Mouse (Mus musculus) lung, postnatal 10 days (tissue): ENCODE results near the gene Usp28.
A peak's percentile ranks its signal among the peaks of the same experiment; 100 is the strongest.
"Not testable (repeated sequence)": the region's sequence is repeated elsewhere in the genome, so short reads cannot be mapped to it uniquely, and the experiment has no call there.

Source experiments
- DNase-seq: peaks from one replicate; pipeline ENCODE4 v3.0.0; 2021

Gene Usp28

DNA sequence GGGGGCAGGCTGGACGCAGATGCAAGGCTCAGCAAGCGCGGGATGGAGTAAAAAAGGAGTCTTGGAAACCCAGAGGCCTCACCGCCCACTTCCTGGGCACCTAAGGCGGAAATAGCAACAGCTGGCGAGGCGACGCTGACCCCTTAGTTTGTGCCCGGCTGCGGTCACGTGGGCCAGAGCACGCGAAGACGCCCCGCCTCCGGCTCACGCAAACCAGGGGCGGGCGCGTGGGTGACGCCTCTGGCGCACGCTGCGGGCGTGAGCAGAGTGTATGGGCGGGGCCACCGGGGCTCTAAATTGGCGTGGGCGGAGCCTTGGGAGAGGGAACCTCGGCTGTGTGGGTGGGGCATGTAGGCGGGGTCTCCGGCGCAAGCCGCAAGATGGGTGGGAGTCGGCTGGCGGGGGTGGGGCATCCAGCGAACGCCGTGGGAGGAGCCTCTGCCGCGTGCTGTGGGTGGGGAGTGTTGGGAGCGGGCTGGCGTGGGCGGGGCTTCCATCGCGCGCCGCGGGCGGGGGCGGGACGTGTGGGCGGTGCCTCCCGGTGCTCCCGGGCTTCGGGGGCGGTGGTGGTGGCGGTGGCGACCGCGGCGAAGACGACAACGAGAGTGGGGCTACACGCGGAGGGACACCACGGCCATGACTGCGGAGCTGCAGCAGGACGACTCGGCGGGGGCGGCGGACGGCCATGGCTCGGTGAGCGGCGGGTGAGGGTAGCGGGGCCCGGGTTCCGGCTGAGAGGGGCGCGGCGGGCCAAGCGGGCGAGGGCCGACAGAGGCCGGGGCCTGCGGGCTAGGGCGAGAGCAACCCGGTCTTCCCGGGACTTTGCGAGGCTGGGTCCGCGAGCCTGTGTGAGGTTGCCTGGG lies at the start of gene Usp28:
TSS of gene Usp28 (plus strand) at position 531 of the 863 bp plus-strand sequence.
- DNase-seq: peak; percentile 100

DNA sequence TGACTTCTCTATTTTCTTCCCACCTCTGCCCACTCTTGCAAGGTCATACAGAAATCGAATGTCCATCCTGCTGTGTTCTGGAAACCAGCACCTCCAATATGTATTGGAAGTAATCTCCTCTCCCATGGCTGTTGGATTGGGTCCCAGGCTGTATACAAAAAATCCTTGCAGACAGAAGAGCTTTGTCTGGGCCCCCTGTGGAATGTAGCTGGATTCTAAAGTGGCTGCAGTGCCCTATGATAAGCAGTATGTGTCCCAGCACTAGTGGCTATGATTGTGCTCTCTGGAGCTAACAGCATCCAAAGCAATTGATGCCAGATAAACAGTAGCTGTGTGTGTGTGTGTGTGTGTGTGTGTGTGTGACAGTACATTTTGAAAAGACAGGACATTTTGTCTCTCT lies 42.8 kb upstream of the Usp28 start:
- DNase-seq: no peak

DNA sequence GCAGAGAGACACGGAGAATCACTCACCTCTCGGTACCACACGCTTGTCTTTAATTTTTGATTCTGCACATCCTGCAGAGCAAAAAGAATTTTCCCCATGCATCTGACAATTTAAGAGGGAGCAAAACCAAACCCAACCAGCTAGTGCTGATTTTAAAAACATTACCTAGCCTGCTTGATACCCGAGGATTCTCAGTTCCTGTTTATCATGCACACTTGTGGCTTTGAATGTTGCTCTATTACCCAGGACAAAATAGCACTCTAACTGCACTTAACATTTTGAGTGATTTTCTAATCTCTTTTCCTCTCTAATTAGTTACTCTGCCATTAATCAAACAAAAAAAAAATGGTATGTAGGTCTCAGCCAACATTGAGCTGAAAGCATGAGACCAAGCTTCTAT lies 37.6 kb upstream of the Usp28 start:
- DNase-seq: no peak

DNA sequence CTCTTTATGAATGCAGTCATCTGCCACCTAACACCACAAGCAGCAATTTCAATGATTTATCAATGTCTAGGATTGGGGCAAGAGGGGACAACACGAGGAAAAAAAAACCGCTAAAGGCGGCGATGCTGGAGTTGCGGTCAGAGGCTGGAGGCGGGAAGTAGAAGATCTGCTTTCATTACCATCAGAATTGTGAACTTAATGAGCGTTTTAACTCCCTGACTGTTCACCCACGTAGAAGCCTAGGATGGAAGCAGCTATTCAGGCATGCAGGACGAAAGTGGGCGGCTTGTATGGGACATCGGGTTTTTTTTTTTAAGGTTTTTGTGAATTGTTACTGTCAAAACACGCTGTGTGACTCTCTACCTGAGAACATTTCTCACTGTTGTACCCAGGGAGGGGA lies 23.9 kb upstream of the Usp28 start:
- DNase-seq: no peak

DNA sequence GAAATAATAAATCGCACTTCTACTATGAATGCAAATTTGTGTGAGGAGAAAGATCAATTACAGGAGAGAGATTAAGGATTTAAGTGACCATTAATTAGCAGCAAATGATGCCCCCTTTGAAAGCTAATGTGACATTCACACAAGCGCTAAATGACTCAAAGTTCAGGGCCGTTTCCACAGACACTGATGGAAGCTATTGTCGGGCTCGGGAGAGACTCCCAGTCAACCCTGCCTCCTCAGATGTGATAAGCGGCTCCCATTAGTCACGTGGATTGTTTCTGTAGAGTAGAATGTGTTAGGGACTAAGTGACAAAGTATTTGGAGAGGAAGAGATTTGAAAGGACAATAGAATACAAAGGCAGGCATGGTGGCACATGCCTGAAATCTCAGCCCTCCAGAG lies 23.0 kb upstream of the Usp28 start:
- DNase-seq: no peak

DNA sequence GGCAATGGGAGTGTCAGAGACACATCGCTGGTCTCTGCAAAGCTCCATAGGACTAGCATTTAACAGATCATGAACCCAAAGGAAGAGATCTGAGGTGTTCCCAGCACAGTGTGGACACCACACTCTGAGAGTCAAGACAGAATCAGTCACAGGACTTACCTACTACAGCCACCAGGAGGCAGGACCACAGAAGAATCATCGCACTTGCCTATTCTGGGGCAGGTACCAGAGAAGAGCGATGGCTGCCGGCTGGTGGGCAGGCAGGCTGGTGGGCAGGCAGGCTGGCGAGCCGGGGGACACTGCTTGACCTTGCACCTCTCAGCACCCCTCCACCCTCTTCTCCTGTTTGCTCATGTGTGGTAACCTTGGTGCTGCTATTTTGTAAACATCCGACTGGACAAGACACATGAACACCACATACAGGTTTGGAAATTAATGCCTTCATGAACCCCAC lies 20.6 kb upstream of the Usp28 start, which contains the start of gene Htr3b:
TSS of gene Htr3b (minus strand) at position 404 of the 454 bp plus-strand sequence.
- DNase-seq: peak; percentile 10

DNA sequence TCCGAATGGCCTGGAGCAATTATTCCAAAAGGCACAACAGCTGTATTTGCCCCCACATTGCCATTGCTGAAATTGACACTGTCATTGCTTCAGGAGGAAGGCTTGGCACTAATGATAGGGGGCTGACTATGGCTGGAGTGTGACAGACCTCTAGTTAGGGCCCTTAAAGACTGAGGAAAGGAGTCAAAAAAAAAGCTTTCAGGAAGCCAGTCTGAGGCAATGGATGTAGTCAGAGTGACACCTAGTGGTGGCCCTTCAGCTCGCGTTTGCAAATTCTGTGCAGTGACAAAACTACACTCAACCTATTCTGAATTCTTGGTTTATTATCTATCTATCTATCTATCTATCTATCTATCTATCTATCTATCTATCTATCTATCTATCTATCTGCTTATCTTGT lies 12.7 kb upstream of the Usp28 start:
- peak; percentile 63 for DNase-seq

DNA sequence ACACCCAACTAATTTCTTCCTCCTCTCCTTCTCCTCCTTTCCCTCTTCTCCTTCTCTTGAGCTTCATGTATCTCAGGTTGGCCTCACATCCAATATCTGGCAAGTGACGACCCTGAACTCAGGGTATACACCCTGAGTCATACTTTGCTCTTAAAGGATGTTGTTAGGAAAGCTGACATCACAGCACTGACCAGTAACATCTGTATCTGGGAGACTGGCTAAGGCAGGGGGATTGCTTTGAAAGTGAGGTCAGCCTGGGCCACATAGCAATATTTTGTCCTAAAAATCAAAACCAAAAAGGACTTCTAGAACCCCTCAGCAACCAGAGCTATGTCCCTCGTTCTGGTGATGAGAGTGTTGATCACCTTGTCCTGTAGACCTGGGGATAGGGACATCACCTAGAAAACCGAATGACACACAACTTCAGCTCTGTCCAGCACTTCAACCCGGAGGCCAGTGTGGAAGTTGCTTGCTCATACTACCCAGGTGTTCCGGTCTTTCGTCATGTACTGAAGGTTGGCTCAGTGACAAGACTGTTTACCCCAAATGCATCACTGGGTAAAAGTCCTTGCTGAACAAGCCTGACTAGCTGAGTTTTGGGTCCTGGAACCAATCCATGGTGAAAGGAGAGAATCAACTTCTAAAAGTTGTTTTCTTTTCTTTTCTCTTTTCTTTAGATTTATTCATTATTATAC lies 8.4 kb upstream of the Usp28 start:
- DNase-seq: no peak

DNA sequence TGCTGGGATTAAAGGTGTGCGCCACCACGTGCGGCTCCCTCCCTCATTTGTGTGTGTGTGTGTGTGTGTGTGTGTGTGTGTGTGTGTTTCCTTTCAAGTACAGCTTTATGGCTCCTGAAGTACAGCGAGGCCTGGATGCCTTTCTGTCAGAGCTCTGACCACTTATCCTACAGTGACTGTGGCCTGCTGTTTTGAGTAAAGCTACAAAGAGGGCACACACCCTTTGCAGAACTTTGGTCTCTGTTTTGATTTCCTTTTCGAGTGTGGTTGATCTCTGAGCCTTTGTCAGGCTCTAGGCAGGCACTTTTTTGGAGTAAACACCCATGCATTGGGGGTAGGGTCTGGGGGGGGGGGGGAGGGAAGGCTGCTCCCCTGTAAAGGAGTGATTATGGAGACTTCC lies 4.8 kb upstream of the Usp28 start:
- DNase-seq: no peak

DNA sequence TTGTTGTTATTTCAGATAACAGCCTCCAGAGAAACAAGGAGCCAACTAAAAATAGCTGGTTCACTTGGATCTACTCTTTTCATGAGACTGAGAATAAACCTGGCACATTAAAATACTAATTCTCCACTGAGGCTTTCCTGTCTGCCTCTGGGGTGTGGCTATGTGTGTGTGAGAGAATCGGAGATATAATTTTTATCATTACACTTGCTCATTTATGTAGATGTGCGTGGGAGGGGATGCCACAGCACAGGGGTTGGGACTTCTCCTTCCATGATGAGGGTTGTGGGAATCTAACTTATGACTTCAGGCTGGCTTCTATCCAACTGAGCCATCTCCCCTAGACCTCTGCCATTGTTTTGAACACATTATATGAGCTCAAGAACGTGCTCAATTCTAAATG lies 4.4 kb upstream of the Usp28 start:
- no peak for DNase-seq

DNA sequence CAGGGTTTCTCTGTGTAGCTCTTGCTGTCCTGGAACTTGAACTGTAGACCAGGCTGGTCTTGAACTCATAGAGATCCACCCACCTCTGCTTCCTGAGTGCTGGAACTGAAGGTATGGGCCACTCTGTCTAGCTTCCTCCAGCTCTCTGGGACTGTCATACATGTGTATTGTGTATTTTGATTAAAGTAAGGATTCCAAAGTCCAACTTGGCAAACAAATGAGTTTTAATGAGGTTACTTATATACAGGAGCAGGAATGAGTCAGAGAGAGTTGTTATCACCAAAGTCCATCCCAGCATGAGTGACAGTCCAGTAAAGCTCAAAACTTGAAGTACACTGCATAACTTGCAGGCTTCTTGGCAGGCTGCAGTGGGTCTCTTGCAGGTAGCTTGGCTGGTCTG lies 3.3 kb upstream of the Usp28 start:
- no peak for DNase-seq

DNA sequence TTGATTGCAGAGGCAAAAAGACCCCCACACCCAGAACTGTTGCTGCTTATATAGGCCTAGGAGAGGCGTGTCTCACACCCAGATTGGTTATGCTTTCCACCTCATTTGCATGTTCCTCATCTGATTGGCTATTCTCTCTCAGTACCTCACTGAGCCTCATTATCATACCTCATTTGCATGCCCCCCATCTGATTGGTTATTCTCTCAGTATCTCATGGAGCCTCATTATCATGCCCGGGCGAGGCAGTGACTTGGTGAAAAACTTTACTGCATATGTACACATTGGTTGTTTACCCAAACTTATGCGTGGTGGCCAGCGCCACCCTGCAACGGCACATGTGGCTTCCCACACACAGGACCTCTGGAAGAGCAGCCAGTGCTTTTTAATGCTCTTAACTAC lies 1.4 kb upstream of the Usp28 start:
- not testable (repeated sequence) for DNase-seq

DNA sequence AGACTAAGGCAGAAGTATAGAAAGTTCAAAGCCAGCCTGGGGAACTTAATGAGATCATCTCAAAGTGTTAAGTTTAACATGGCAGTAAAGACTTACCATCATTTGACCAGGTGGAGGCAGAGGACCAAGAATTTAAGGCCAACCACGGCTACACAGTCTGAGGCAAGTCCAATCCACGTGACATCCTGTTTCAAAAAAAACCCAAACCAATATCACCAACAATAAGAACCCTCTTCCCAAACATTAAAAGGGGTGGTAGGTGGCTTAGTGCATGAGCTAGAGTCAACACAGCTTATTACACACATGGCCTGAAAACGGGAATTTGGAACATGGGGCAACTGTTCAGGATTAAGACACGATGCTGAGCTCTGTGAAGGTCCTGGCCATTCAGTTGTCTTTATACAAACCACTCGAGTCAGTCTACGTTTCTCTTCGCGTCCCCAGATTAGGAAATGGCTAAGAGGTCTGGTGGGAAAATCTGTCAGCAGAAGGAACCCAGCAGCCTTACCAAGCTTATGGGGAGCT lies 793 bp upstream of the Usp28 start:
- no peak for DNase-seq

DNA sequence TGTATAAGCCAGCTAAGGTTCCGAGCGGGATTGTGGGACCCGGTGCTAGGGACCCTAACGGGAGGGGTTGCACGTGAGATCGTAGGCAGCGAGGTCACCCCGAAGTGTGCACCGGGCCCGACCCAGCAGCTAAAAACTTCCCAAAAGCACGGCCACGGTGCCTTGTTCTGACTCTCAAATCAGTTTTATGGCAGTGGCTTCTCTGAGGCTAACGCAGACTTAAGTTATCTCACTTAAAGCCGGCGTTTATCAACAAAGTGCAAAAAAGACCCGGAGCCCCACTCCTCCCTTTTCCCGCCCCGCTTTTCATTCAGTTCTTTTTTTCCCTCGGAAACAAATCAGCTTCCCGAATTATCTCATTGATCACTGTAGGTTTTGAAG lies 523 bp downstream of the Usp28 start:
- no peak for DNase-seq

DNA sequence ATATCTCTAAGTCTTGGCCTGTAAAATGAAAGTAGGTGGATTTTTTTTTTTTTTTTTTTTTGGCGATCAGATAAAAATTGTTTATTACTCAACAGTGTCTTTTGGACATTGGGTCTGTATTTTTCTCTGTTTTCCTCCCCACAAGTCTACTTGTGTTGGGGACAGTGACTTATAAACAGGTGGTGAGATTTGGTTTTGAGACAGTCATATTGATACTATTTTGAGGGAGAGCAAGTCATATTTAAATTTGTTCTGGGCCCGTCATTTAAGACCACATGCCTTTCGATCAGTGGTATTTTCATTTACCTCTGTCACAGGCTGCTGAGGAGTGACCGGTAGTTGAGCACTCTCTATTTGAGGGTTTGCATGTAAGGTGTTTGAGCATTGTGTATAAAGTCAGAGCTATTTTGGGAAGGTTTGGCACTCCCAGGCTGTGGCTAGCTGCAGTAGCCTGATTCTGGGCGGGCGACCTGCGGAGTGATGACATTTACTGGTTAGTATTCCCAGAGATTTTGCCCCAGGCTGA lies 1.5 kb downstream of the Usp28 start:
- DNase-seq: no peak

DNA sequence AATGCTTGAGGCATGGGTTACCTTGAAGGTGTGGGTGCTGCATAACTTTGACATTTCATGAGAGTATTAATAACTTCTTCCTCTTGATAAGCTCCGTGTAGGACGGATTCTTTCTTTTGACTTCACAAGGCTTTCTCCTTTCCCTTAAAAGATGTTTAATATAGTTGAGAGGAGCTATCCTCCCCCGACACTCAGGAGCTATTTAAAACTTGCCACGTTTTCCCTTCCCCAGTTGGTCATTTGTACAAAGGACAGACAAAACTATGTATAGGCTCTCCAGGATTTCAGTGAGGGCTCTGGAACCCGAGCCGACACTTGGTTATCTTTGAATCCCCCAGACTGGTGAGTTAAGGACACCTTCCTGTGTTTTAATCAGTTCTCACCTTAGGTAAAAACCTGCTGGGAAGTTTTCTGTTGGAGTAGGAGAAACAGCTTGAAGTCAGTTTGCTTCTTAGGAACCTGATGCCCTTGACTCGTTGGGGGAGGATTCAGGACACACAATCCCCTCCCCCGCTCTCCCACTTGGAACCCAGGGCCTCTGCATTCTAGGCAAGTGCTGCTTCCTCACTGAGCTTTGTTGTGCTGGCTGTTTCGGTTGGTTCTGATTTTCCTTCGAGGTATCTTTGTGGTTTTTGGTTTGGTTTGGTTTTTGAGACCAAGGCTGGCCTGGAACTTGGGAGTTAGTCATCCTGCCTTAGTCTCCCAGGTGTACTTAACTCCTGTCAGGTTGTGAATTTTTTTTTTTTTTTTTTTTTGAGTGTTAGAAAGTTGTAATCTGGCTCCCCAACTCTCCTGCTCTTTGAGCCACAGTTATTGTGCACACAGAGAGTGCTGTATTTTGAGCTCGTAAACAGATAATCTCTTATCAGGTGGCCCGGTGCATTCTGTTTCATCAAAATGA lies 2.3 kb downstream of the Usp28 start:
- DNase-seq: no peak

DNA sequence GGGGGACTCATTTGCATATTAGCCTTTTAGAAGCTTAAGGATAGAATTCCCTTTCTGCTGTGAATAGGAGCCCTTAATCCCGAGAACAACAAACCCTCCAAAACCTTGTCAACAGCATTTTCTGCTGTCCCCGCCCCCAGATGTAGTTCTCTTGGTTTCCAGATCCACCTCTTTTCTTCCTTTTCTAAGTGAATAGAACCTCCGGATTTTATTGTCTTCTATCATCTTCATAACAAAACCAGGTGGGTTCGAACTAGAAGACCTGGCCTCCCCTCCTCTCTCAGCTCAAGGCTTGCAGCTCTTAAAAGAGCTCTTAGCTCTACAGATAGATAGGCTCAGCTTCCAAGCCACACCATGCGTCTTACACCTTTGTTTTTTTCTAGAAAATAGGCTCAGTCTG lies 6.5 kb downstream of the Usp28 start:
- DNase-seq: no peak

DNA sequence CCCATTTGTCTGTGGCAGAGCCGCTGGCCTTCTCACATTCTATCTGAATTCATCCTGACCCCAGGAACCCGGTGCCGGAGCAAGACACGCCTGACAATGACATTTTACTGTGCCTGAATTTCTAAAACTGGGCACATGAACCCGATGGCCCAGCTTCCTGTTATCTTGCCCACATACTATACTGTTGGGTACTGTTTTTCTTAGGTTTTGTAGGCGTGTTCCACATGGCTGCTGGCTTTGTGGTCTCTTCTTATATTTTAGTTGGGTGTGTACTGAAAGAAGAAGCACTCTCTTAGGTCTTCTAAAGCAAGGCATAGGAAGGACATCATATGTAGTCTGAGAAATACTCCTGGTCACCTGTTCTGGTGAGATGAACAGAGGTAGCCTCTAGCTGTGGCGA lies 9.6 kb downstream of the Usp28 start:
- DNase-seq: no peak

DNA sequence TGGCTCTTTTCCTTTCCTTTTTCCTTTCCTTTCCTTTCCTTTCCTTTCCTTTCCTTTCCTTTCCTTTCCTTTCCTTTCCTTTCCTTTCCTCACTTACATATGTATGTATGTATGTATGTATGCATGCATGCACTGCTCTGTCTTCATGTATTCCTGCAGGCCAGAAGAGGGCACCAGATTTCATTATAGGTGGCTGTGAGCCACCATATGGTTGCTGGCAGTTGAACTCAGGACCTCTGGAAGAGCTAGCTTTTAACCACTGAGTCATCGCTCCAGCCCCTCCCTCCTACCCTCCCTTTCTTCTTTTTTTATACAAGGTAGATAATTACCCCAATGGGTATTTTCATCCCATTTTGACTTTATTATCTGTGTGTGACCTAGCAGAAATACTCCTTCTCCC lies 10.6 kb downstream of the Usp28 start:
- DNase-seq: no peak

DNA sequence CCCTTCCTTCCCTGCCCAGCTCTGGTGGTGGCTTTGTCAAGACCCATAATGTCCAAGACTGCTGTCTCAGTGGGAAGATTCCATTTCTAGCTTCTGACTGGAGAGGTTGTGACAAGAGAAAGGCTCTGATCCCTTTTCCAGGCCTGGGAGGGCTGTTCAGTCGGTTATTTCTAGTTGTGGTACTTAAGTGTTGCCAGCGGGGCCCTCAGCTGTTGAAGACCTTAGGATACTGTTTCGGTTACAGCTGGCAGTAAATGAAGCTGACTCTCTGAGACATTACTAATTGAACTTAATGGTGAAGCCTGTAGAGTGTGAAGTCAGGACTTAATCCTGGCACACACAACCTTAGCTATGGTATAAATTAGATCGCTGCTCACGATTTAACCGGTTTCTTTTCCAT lies 14.1 kb downstream of the Usp28 start:
- DNase-seq: no peak

DNA sequence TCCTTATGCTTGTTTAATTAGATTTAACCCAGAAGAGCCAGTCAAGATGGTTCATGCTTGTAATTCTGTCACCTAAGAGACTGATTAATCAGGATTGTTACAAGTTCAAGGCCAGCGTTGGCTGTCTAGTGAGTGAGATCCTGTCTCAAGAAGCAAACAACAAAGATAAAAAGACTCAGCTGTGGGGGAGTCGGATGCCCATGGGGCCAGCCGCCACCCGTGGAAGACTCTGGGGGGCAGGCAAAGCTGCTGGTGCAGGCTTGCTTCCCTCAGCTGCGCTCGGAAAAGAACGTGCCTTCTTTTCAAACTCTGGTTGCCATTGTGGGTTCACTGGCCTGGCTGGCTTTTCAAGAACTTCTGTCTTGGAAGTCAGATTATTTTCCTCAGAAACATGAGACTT lies 30.6 kb downstream of the Usp28 start:
- DNase-seq: no peak

DNA sequence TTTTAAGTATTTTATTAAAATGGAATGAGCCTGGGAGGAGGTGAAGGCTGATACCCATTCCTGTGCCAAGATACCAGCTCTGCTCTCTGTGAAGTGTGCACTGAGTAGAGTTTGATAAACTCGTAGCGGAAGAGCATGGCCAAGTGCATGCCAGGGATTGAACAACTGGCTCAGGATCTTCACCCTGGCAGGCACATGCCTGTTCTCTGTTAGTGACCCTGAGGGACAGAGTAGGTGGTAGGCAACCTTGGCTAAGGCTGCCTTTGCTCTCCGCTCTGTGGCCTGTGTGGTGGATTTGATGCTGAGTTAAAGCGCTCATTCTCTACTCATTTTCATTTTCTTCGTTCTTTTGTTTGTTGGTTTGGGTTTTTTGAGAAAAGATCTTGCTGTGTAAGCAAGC lies 36.1 kb downstream of the Usp28 start:
- DNase-seq: no peak

DNA sequence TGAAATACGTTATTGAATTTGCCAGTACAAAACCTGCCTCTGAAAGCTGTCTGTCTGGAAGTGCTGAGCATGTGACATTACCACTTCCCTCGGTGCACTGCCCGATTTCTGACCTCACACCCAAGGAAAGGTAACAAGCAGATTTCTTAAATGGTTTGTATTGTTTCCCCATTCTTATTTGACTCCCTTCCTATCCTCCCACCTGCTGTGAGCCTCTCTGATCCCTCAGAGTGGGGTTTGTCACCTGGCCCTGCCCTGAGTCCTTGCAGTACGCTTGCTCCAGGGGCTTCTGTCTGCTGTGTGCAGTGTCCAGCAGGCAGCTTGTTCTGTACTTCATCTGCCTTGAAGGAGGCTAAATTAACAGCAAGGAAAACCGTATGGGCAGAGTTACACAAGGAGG lies 38.8 kb downstream of the Usp28 start:
- DNase-seq: no peak
